Mouse (Mus musculus) common myeloid progenitor, adult 5-6 weeks (primary cell): ENCODE results near the gene Mcm3ap. TPM values are rescaled to one million over a fixed set of nuclear protein-coding genes. Genes with fewer than 3 reads are reported as not detected.

Source experiments
- ATAC-seq: replicated peaks from 2 replicates; pipeline ENCODE4 v1.8.0; 2016; ENCODE audit warnings: low read depth, mild to moderate bottlenecking, moderate TSS enrichment, inconsistent platforms; ENCODE audit not compliant: poor library complexity, severe bottlenecking
- total RNA-seq: library from RNA; stranded (forward); fragments of 200-1000, 187-1606 nt; gene quantifications from 2 replicates; pipeline ENCODE4 v1.2.3, GENCODE M21; 2017

Gene Mcm3ap
- total RNA-seq, 1 experiment from 2014 or later = 95.8 TPM

GRCm38 (mm10) chr10:76561972-76562371, 93.2 kb downstream of the Mcm3ap start, which contains the start of gene Spatc1l:
Spatc1l (plus strand) TSS chr10:76562272.
- ATAC-seq = no peak

Other genes starting within 250 kb of the Mcm3ap start
- 1.5 and 2.1 TPM in 2 replicates for gene Prmt2, start 231.1 kb upstream of the Mcm3ap start, total RNA-seq
- gene S100b, start 215.1 kb upstream of the Mcm3ap start, total RNA-seq = not detected in 2 replicates
- gene Dip2a, start 123.6 kb upstream of the Mcm3ap start, total RNA-seq = 2.6 and 3.1 TPM in 2 replicates
- 9.6 TPM in 1 of 2 replicates, not detected in the other for gene AC141477.1, start 28.5 kb upstream of the Mcm3ap start, total RNA-seq
- 70.6 and 77.7 TPM in 2 replicates for gene Pcnt, start 26.1 kb upstream of the Mcm3ap start, total RNA-seq
- gene 2610028H24Rik, start 19.8 kb upstream of the Mcm3ap start, total RNA-seq = not detected in 2 replicates
- 5.3 and 8.8 TPM in 2 replicates for gene Ybey, start 187 bp downstream of the Mcm3ap start, total RNA-seq
- 4.2 and 5.1 TPM in 2 replicates for gene Lss, start 62.7 kb downstream of the Mcm3ap start, total RNA-seq
- gene Spatc1l, start 93.3 kb downstream of the Mcm3ap start, total RNA-seq = not detected in 2 replicates
- not detected in 2 replicates for gene Ftcd, start 106.7 kb downstream of the Mcm3ap start, total RNA-seq
- gene Col6a2, start 154.7 kb downstream of the Mcm3ap start, total RNA-seq = 0.27 TPM in 1 of 2 replicates, not detected in the other